Mouse (Mus musculus): ENCODE data around the gene Acer2.

Acer2 gene

GRCm38 (mm10) chr4:86897411-86897810 lies 23.2 kb downstream of the Acer2 start:
- DNase-seq: peak in 1 of 2 experiments; percentile 24

- peak; percentile 70 to 85 for DNase-seq
Measured at GRCm38 (mm10) chr4:86898791-86899474, 24.7 kb downstream of the Acer2 start.

GRCm38 (mm10) chr4:86902351-86902750 lies 28.2 kb downstream of the Acer2 start:
- peak; percentile 52 to 68 for DNase-seq

- DNase-seq: no peak
Measured at GRCm38 (mm10) chr4:86904969-86905368, 30.8 kb downstream of the Acer2 start.

- DNase-seq: no peak
Measured at GRCm38 (mm10) chr4:86905869-86906268, 31.7 kb downstream of the Acer2 start.

- DNase-seq: no peak
Measured at GRCm38 (mm10) chr4:86911576-86912341, 37.6 kb downstream of the Acer2 start.

- DNase-seq: no peak
Measured at GRCm38 (mm10) chr4:86912757-86913156, 38.6 kb downstream of the Acer2 start.

- no peak for DNase-seq
Measured at GRCm38 (mm10) chr4:86916062-86916461, 41.9 kb downstream of the Acer2 start.

GRCm38 (mm10) chr4:86923476-86924055 lies 49.4 kb downstream of the Acer2 start:
- DNase-seq: no peak

GRCm38 (mm10) chr4:86924804-86925458 lies 50.7 kb downstream of the Acer2 start:
- peak; percentile 53 to 81 for DNase-seq

- no peak for DNase-seq
Measured at GRCm38 (mm10) chr4:86926997-86927396, 52.8 kb downstream of the Acer2 start.

- no peak for DNase-seq
Measured at GRCm38 (mm10) chr4:86930101-86930635, 56.0 kb downstream of the Acer2 start.

GRCm38 (mm10) chr4:86930636-86931456 lies 56.6 kb downstream of the Acer2 start:
- peak; percentile 6 to 14 for DNase-seq

- DNase-seq: no peak
Measured at GRCm38 (mm10) chr4:86933026-86933425, 58.8 kb downstream of the Acer2 start.

GRCm38 (mm10) chr4:86936217-86936616 lies 62.0 kb downstream of the Acer2 start:
- DNase-seq: no peak

GRCm38 (mm10) chr4:86936706-86937105 lies 62.5 kb downstream of the Acer2 start:
- DNase-seq: no peak

- peak; percentile 5 to 8 for DNase-seq
Measured at GRCm38 (mm10) chr4:86942656-86943055, 68.5 kb downstream of the Acer2 start.

GRCm38 (mm10) chr4:86943296-86943695 lies 69.1 kb downstream of the Acer2 start:
- no peak for DNase-seq

GRCm38 (mm10) chr4:86948794-86949193 lies 74.6 kb downstream of the Acer2 start:
- no peak for DNase-seq

GRCm38 (mm10) chr4:86953519-86953918 lies 79.3 kb downstream of the Acer2 start:
- no peak for DNase-seq

GRCm38 (mm10) chr4:86955448-86955847 lies 81.3 kb downstream of the Acer2 start:
- DNase-seq: no peak

Data from kidney, adult 8-10 months (tissue).